Mouse (Mus musculus): ENCODE data around the gene Gzme. TPM values are rescaled to one million over a fixed set of nuclear protein-coding genes. Genes with fewer than 3 reads are reported as not detected.

Gzme gene
- total RNA-seq (2023), result not detected

DNA sequence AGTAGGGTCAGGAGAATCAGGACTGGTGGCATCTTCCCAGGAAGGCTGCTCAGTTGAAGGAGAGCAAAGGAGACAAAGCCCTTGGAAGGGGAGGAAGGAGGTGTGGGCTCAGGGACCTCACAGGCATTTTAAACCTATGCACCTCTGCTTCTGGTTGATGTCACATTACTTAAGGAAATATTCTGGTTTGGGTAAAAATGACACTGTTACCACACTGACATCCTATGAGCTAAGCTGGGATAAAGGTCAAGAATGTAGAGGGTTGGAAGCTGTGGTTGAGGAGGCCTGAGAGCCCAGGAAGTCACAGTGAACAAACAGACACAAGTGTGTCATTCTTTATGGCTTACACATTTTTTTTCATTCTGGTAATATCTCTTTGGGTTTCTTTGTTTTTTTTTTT lies at the start of gene Gzme:
Gene Gzme, minus strand, starts transcription at position 101 of the 400 bp plus-strand sequence.

DNA sequence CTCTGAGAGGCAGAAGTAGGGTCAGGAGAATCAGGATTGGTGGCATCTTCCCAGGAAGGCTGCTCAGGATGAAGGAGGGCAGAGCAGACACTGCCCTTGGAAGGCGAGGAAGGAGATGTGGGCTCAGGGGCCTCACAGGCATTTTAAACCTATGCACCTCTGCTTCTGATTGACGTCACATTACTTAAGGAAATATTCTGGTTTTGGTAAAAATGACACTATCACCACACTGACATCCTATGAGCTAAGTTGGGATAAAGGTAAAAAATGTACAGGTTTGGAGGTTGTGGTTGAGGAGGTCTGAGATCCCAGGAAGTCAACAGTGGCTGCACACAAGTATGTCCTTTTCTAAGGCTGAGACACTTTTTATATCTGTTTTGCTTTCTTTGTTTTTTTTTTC lies 39.1 kb upstream of the Gzme start, which contains the start of gene Gzmg:
Gene Gzmg, minus strand, starts transcription at position 101 of the 400 bp plus-strand sequence.

DNA sequence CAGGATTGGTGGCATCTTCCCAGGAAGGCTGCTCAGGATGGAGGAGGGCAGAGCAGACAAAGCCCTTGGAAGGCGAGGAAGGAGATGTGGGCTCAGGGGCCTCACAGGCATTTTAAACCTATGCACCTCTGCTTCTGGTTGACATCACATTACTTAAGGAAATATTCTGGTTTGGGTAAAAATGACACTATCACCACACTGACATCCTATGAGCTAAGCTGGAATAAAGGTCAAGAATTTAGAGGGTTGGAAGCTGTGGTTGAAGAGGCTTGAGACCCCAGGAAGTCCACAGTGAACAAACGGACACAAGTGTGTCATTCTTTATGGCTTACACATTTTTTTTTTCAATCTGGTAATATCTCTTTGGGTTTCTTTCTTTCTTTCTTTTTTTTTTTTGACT lies 12.1 kb upstream of the Gzme start, which contains the start of gene Gzmd:
Gene Gzmd, minus strand, starts transcription at position 101 of the 400 bp plus-strand sequence.

DNA sequence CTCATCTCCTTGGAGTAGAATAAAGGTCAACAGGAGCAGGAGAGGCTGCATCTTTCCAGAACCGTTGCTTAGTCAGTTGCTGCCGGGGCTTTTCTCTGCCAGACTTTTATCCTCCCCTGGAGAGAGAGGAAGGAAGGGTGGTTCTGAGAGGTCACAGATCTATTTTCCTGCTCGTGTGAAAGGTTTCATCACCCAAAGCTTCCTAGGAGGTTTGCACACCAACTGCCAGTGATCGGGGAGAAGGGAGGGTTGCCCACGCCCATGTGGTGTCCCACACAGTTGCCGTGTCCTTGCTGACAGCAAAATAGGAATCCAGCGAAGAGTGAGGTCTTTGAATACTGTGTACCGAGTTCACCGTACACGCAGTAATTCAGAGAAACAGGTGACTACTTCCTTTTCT lies 18.0 kb downstream of the Gzme start, which contains the start of gene Ctsg:
Gene Ctsg, minus strand, starts transcription at position 189 of the 400 bp plus-strand sequence.

DNA sequence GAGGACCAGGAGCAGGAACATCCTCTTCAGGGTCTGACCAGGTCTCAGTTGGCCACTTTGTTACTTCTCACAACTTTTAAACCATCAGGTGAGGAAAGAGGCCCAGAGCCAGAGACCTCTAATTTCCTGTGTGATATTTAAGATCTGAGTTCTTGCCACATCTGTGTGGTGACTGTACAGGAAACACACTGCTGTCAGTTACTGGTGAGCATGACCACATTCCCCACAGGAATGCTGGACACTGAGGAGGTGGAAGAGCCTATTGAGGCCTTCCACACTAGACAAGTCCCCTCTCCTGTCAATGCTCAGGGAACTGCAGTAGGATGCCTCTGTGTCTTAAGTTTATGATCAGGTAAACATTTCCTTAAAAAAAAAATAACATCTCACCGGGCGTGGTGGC lies 35.3 kb downstream of the Gzme start, which contains the start of gene Mcpt8:
Gene Mcpt8, minus strand, starts transcription at position 107 of the 400 bp plus-strand sequence.

Other genes starting within 250 kb of the Gzme start
- gene Cbln3, start 236.2 kb downstream of the Gzme start, total RNA-seq (2023), result not detected
- gene Khnyn, start 235.7 kb downstream of the Gzme start, total RNA-seq (2023), result 65.3 TPM
- 33.1 TPM for gene Sdr39u1, start 220.3 kb downstream of the Gzme start, total RNA-seq (2023)
- not detected for gene Cma1, start 175.9 kb downstream of the Gzme start, total RNA-seq (2023)
- not detected for gene Cma2, start 169.6 kb downstream of the Gzme start, total RNA-seq (2023)
- not detected for gene Mcpt1, start 102.7 kb downstream of the Gzme start, total RNA-seq (2023)
- gene Mcpt9, start 90.1 kb downstream of the Gzme start, total RNA-seq (2023), result not detected
- not detected for gene Mcpt2, start 78.6 kb downstream of the Gzme start, total RNA-seq (2023)
- gene Mcpt4, start 58.3 kb downstream of the Gzme start, total RNA-seq (2023), result not detected
- 3.9 TPM for gene Mcpt8, start 35.4 kb downstream of the Gzme start, total RNA-seq (2023)
- not detected for gene Ctsg, start 18.1 kb downstream of the Gzme start, total RNA-seq (2023)
- not detected for gene Gzmd, start 12.0 kb upstream of the Gzme start, total RNA-seq (2023)
- not detected for gene Gzmg, start 39.0 kb upstream of the Gzme start, total RNA-seq (2023)
- gene Gzmn, start 54.0 kb upstream of the Gzme start, total RNA-seq (2023), result not detected
- gene Gzmf, start 90.8 kb upstream of the Gzme start, total RNA-seq (2023), result not detected
- not detected for gene Gzmc, start 114.0 kb upstream of the Gzme start, total RNA-seq (2023)
- gene Gzmb, start 141.6 kb upstream of the Gzme start, total RNA-seq (2023), result 2.0 TPM
- not detected for gene Atp12a, start 244.4 kb upstream of the Gzme start, total RNA-seq (2023)